Mouse (Mus musculus) bone marrow, adult 2 months (tissue): Measurements from ENCODE around the gene Foxa3. TPM values are rescaled to one million over a fixed set of nuclear protein-coding genes. Genes with fewer than 3 reads are reported as not detected.

Experiments used
- H3K27ac ChIP-seq: fragments of 200-500 bp; 2 replicates; pipeline ENCODE4 v1.5.1; 2012; ENCODE audit warnings: low read depth, mild to moderate bottlenecking, control low read depth, inconsistent platforms, low read length; ENCODE audit not compliant: control insufficient read depth, poor library complexity, insufficient read depth
- H3K4me1 ChIP-seq: fragments of 200-500 bp; 2 replicates; pipeline ENCODE4 v1.6.1; 2011; ENCODE audit warnings: low read length; ENCODE audit not compliant: control insufficient read depth, insufficient read depth
- H3K4me3 ChIP-seq: fragments of 200-500 bp; replicated peaks from 2 replicates; pipeline ENCODE3; 2011; ENCODE audit warnings: mild to moderate bottlenecking, low read depth, low read length, control low read depth; ENCODE audit not compliant: control insufficient read depth
- CTCF ChIP-seq: fragments of 200-500 bp; IDR thresholded peaks from 2 replicates; pipeline ENCODE4 v1.5.1; 2011; ENCODE audit warnings: low read length, control low read depth; ENCODE audit not compliant: control insufficient read depth, insufficient read depth
- POLR2A ChIP-seq: fragments of 200-500 bp; IDR thresholded peaks from 2 replicates; pipeline ENCODE4 v1.6.1; 2011; ENCODE audit warnings: low read depth, mild to moderate bottlenecking, control low read depth, low read length, borderline replicate concordance; ENCODE audit not compliant: control insufficient read depth
- WGBS: fragments of 180-500 bp; shearing (Covaris S2); methylation state at CpG from one replicate; pipeline ENCODE4 v1.1.7; 2018; 5-methylcytosine and 5-hydroxymethylcytosine counted together
- polyA plus RNA-seq: library from polyadenylated mRNA; stranded (reverse); fragments of >200 nt; gene quantifications from 2 replicates; pipeline ENCODE4 v1.2.4, GENCODE M21; 2011; ENCODE audit warnings: low replicate concordance; ENCODE audit not compliant: missing spikeins, insufficient read depth, insufficient read length

Foxa3 gene
- polyA plus RNA-seq, 1 experiment: not detected

DNA sequence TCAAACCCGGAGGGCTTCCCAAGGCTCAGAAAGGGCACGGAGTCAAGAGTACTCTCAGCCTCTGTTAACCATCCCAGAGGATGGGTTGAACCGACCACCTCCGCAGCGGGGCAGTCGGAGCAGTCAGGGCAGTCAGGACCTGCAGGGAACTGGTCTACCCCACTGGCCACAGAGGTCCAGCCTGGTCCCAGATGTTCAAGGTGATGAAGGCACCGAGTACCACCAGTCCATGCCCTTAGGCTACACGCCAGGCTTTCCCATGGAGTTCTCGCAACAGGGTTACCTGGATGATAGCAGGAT is 31.4 kb upstream of the Foxa3 start:
- no peak overlapping the region for H3K4me3 ChIP-seq
- 85% methylated on average over 9 of the region's 9 CpGs for WGBS
- H3K27ac ChIP-seq: no peak overlapping the region
- no peaks in the 10 kb centered on the region for H3K4me1 ChIP-seq
- TF ChIP-seq POLR2A (no peak), CTCF (no peak)

DNA sequence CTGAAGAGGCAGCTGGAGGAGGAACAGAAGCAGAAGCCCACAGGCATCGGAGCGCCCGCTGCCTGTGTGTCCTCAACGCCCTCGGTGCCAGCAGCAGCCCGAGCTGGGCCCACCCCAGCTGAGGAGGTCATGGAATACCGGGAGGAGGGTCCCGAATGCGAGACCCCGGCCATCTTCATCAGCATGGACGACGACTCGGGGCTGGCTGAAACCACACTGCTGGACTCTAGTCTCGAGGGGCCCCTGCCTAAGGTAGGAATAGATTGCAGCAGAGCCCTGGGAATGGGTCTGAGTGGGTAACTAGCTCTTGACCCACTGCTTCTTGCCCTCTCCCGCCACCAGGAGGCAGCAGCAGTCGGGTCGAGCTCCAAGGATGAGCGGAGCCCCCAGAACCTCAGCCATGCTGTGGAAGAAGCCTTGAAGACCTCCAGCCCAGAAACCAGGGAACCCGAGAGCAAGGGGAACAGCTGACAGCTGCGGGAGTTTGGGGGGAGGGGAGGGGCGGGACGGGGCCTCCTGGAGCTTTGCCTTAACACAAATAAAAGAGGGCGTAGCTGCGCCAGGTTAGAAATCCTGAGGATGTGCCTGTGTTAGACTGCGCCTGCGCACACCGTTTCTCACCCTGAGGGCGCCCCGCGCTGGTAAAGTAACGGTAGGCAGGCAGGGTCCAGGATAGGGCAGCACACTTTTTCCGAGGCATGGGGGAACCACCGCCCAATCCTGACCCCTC is 30.9 kb upstream of the Foxa3 start, which contains the start of gene Rsph6a:
Gene Rsph6a (plus strand): TSS at position 644 of the 730 bp plus-strand sequence.
- 77% methylated on average over 33 of the region's 33 CpGs for WGBS

DNA sequence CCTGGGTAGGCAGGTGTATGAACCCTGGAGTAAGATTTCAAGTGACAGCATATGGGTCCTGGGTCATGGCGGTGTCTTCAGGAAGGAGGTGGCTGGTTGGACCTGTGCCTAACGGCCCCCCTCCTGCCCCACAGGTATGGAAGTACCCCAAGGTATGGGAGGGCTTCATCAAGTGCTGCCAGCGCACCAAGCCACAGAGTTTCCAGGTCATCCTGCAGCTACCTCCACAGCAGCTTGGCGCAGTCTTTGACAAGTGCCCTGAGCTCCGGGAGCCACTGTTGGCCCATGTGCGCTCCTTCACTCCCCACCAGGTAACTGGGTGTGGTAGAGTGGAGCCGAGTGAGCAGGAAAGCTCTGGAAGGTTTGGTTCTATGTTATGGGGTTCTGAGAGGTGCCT is 29.8 kb upstream of the Foxa3 start:
- 92% methylated on average over 7 of the region's 7 CpGs for WGBS
- no peak overlapping the region for H3K4me3 ChIP-seq
- TF ChIP-seq POLR2A (no peak), CTCF (no peak)
- H3K4me1 ChIP-seq: no peaks in the 10 kb centered on the region
- H3K27ac ChIP-seq: no peak overlapping the region

More for the DNA sequence above, 30.9 kb upstream of the Foxa3 start, which contains the start of gene Rsph6a:
- H3K4me1 ChIP-seq: no peaks in the 10 kb centered on the region
- H3K4me3 ChIP-seq: no peak within 1 kb of the TSS
- peak; percentile 41 for TF ChIP-seq CTCF
- no peak for TF ChIP-seq POLR2A
- H3K27ac ChIP-seq: no peak within 1 kb of the TSS

DNA sequence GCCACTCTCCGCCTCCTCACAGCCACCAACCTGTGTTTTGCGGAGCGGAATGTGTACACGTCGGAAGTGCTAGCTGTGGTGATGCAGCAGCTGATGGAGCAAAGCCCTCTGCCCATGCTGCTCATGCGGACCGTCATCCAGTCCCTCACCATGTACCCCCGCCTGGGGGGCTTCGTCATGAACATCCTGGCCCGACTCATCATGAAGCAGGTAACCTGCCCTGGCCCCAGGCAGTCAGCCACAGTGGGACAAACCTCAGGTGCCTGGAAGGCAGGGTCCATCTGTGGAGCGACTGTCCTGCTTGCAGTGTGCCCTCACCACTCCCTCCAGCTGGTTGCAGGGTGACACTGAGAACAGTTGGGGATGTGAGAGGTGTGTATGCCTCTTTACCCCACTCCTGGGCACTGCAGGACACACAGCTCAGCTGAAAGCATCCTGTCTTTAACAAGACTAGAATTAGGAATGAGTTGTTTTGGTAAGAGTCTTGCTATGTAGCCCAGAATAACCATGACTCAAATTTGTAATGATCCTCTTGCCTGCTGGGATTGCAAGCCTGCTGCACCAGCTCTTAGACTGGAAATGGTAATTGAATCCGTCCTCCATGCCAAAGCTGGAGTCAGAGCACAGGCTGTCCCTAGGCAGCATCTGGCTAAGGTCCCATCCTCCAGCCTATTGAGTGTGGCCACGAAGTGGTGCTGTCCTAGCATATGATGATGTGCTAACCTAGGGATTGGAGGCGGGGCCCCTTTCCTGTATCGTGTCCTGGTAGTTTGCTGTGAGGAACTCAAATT is 29.2 kb upstream of the Foxa3 start:
- TF ChIP-seq POLR2A (no peak), CTCF (no peak)
- WGBS: 89% methylated on average over 15 of the region's 15 CpGs
- Histone ChIP-seq H3K27ac (no peak overlapping the region), H3K4me3 (no peak overlapping the region), H3K4me1 (no peaks in the 10 kb centered on the region)

DNA sequence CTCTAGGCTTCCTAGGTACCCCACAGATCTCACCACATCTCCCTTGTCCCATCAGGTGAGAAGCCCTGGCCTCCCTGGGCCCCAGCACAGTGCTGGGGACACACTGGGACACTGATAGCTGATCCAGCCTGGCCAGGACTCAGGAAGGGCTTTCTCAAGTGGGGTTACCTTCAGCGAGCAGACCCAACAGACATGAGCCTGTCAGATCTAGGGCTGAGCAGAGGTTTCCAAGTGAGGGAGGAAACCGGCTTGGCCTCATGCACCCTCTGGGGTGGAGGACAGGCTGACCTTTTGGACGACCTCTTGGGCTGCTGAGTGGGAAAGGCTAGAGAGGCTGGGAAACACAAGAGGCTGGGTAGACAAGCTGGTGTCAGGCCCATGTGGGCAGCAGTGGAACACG is 27.8 kb upstream of the Foxa3 start:
- TF ChIP-seq POLR2A (no peak), CTCF (no peak)
- no peaks in the 10 kb centered on the region for H3K4me1 ChIP-seq
- H3K4me3 ChIP-seq: no peak overlapping the region
- WGBS: 80% methylated on average over 4 of the region's 4 CpGs
- H3K27ac ChIP-seq: no peak overlapping the region

DNA sequence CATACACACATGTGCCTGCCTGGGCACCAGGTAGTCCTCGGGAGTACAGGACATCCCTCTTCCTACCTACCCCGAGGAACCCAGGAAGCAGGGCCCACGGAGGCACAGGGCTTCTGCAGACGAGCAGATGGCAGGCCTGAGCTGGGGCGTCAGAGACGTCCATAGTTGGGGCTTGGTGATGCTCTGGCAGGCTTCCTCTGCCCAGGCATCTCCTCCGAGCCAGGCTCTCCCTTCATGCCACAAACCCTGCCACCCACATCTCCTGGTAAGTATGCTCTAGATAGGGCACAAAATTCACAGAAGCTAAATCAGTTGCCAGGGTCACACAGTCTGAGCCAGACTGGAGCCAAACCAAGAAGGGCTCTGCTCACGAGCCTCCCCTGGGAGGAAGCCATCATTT is 26.8 kb upstream of the Foxa3 start:
- WGBS: 73% methylated on average over 8 of the region's 8 CpGs
- H3K4me3 ChIP-seq: no peak overlapping the region
- no peak overlapping the region for H3K27ac ChIP-seq
- H3K4me1 ChIP-seq: no peaks in the 10 kb centered on the region
- no peak for TF ChIP-seq CTCF
- TF ChIP-seq POLR2A: no peak

DNA sequence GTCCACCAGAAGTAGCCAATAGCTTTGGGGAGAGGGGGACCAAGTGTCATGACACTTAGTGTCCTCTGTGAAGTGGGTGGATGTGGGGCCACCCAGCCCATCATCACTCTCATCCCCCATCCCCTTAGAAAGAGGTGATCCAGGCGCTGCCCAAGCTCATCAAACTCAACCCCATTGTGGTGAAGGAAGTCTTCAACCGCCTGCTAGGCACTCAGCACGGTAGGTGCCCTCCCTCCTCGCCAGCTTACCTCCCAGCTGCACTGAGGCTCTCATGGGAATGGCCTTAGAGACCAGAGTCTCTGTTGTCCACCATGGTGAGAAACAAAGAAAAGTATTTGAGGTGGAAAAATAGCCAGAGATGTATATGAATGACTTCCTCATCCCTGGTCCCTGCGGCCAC is 25.9 kb upstream of the Foxa3 start:
- 77% methylated on average over 5 of the region's 5 CpGs for WGBS

DNA sequence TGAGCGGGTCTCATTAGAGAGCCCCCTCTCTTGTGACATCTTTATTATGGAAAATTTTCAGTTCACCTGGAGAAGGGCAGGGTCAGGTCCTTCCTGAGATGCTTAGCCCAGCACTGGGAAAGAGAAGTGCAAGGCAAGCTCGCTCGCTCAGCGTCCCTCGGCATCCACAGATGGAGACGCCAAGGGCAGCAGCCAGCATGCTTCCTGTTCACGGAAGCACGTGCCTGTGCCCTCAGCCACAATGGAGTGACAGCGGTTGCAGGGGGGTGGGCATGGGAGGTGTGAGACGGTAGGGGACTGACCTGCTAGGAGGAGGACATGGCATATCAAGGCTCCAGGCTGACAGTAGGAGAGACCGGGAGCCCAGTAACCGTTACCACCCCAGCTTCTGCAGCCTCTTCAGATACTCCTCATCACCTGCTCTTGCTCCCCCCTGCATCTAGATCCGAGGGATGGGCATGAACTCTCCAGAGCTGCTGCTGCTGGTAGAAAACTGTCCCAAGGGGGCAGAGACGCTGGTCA is 24.7 kb upstream of the Foxa3 start:
- no peaks in the 10 kb centered on the region for H3K4me1 ChIP-seq
- 73% methylated on average over 14 of the region's 14 CpGs for WGBS
- no peak overlapping the region for H3K27ac ChIP-seq
- H3K4me3 ChIP-seq: no peak overlapping the region
- TF ChIP-seq POLR2A (no peak), CTCF (no peak)

More for the DNA sequence above, 25.9 kb upstream of the Foxa3 start:
- Histone ChIP-seq H3K4me1 (no peaks in the 10 kb centered on the region), H3K4me3 (no peak overlapping the region), H3K27ac (no peak overlapping the region)
- no peak for TF ChIP-seq CTCF
- no peak for TF ChIP-seq POLR2A
